Mouse (Mus musculus) lung, embryonic 15.5 days (tissue): ENCODE measurements around the gene Antxr1. TPM values are rescaled to one million over a fixed set of nuclear protein-coding genes. Genes with fewer than 3 reads are reported as not detected.
A peak's percentile ranks its signal among the peaks of the same experiment; 100 is the strongest.

Source experiments
- ATAC-seq: fragments of 200-750 bp; cut with Nextera tagmentation; 2 replicates; pipeline ENCODE4 v1.8.0; 2017; ENCODE audit warnings: moderate number of reproducible peaks, borderline replicate concordance; ENCODE audit not compliant: low FRiP score, low TSS enrichment; ENCODE audit errors: extremely low read depth
- H3K27ac ChIP-seq: fragments of 300-500 bp; sonication (generic); 2 replicates; pipeline ENCODE4 v1.5.1; 2015; ENCODE audit warnings: moderate library complexity, mild to moderate bottlenecking, inconsistent platforms
- H3K27me3 ChIP-seq: fragments of 300-500 bp; sonication (generic); 2 replicates; pipeline ENCODE4 v1.6.1; 2015; ENCODE audit warnings: inconsistent platforms
- H3K36me3 ChIP-seq: fragments of 300-500 bp; sonication (generic); 2 replicates; pipeline ENCODE4 v1.6.1; 2015; ENCODE audit warnings: inconsistent platforms
- H3K4me1 ChIP-seq: fragments of 300-500 bp; sonication (generic); 2 replicates; pipeline ENCODE4 v1.6.1; 2015; ENCODE audit warnings: inconsistent platforms
- H3K4me2 ChIP-seq: fragments of 300-500 bp; sonication (generic); 2 replicates; pipeline ENCODE4 v1.6.1; 2015; ENCODE audit warnings: inconsistent platforms, mild to moderate bottlenecking, moderate library complexity
- H3K4me3 ChIP-seq: fragments of 300-500 bp; sonication (generic); 2 replicates; pipeline ENCODE4 v1.5.1; 2015; ENCODE audit warnings: mild to moderate bottlenecking, inconsistent platforms
- H3K9ac ChIP-seq: fragments of 300-500 bp; sonication (generic); 2 replicates; pipeline ENCODE4 v1.6.1; 2015; ENCODE audit warnings: inconsistent platforms
- H3K9me3 ChIP-seq: fragments of 300-500 bp; sonication (generic); 2 replicates; pipeline ENCODE4 v1.6.1; 2016; ENCODE audit warnings: inconsistent platforms
- WGBS: fragments of 180-500 bp; shearing (Covaris S2); methylation state at CpG from one replicate; pipeline ENCODE4 v1.1.7; 2015; 5-methylcytosine and 5-hydroxymethylcytosine counted together
- polyA plus RNA-seq: library from polyadenylated mRNA; unstranded; fragments of >200 nt; fragmentation: Nextera tagmentation; extraction: Ambion mirVana; gene quantifications from 2 replicates; pipeline ENCODE4 v1.2.1, GENCODE M21; 2015

Gene Antxr1
- polyA plus RNA-seq, result 12.0 and 13.6 TPM in 2 replicates

DNA sequence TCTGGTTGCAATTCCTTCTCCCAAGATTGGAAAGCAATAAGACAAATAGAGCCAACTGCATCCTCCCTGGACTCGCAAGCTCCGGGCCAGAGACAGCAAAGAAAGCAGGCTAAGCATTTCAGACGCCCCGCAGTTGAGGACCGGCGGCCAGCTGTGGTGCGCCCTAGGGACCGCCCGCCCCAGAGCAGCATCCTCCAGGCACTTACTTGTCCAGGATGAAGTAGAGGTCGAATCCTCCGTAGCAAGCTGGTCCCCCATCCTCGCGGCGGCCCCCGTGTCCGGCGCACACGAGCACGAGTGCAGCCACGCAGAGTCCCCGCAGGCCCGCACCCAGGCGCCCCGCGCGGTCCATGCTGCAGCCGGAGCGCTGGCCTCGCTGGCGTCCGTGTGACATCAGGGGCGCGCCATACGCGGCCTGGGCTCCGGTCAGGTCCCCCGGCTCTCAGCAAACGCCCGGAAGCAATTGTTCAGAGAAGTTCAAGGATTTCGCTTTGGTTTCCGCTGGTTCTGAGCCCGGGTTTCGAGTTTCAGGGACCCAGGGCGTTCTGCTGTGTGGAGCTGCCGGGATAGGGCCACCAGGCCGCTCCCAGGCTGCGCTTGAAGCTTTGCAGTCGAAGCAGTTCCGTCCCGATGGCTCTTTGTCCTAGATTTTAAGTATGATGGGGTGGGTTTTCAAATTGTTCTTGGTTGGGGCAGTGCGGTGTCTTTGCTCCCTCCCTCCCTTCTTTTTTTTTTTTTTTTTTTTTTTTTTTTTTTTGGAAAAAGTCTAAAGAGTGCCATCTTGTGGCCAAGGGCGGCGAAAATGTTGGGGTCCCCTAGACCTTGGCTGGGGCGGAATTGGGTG is at the start of gene Antxr1:
Gene Antxr1, minus strand, starts transcription at position 731 of the 844 bp plus-strand sequence.
- H3K4me2 ChIP-seq, result peak within 1 kb of the TSS; percentile 70
- ATAC-seq, result peak; percentile 79
- H3K9me3 ChIP-seq, result no peaks in the 10 kb centered on the region
- under 1% methylated on average over 54 of the region's 54 CpGs for WGBS
- peak within 1 kb of the TSS; percentile 81 for H3K9ac ChIP-seq
- no peaks in the 10 kb centered on the region for H3K36me3 ChIP-seq
- H3K4me3 ChIP-seq, result peak within 1 kb of the TSS; percentile 73
- H3K27ac ChIP-seq, result peak within 1 kb of the TSS; percentile 97
- peaks cover 36% of the 10 kb centered on the region for H3K4me1 ChIP-seq
- H3K27me3 ChIP-seq, result no peaks in the 10 kb centered on the region

DNA sequence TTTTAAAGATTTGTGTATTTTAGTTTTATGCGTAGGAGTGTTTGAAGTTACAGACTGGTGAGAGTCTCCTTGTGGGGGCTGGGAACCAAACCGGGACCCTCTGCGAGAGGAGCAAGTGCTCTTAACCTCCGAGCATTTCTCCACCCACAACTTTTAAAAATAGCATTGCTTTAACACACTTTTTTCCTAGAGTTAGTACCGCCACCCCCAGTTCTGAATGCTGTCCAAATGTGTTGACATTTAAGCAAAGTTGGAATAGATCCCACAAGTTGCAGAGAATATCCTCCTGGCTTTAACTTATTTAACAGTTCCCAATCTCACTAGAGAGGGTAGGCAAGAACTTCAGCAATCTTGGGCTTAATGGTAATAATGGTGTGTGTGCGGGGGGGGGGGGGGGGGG is 49.1 kb upstream of the Antxr1 start:
- 20% methylated on average over 5 of the region's 6 CpGs for WGBS
- no peaks in the 10 kb centered on the region for H3K36me3 ChIP-seq
- no peak for ATAC-seq
- no peaks in the 10 kb centered on the region for H3K9me3 ChIP-seq
- H3K4me1 ChIP-seq, result peaks cover 11% of the 10 kb centered on the region
- no peak overlapping the region for H3K27ac ChIP-seq
- H3K4me3 ChIP-seq, result peak overlapping the region; percentile 3; the same call in 1 of the 2 replicates
- peaks cover 40% of the 10 kb centered on the region for H3K27me3 ChIP-seq
- no peak overlapping the region for H3K9ac ChIP-seq
- H3K4me2 ChIP-seq, result peak overlapping the region; percentile 49

DNA sequence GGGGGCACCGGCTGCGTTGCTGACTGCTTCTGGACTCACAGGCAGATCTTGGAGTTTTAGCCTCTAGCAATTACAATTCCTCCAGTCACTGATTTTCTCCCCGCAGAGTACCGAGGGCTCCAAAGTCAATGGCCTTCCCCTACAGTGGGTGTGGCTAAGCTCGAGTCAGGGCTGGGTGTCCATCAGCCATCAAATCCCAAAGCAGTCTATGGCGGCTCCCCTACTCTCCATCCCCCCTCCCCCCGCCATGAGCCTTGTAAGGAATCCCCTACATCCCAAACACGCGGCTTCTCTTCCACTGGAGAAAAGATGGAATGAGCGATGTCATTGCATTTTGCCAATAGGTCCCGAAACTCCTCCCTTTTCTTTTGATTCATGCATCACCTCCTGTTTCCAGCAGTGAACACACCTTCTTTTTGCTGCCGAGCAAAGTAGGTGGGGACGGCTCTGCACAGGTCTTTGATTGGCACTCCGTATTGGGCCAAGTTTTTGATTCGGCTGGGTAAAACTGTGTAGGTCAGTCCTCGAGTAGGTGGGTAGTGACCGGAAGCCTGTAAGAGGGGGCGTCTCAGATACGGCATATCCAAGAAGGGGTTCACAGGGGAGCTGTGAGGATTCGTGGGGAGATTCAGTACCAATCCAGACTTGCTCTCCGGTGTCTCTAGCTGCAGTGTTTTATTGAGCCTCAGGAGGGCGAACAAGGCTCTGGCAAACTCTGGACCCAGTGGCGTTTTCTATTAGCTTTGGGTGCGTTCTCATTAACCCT is 48.5 kb upstream of the Antxr1 start:
- peaks cover 5% of the 10 kb centered on the region for H3K4me1 ChIP-seq
- no peak for ATAC-seq
- no peaks in the 10 kb centered on the region for H3K9me3 ChIP-seq
- peak overlapping the region; percentile 49 for H3K4me2 ChIP-seq
- WGBS, result 8% methylated on average over 24 of the region's 24 CpGs
- H3K4me3 ChIP-seq, result peak overlapping the region; percentile 3; the same call in 1 of the 2 replicates
- peaks cover 44% of the 10 kb centered on the region for H3K27me3 ChIP-seq
- H3K9ac ChIP-seq, result no peak overlapping the region
- no peak overlapping the region for H3K27ac ChIP-seq
- H3K36me3 ChIP-seq, result no peaks in the 10 kb centered on the region

DNA sequence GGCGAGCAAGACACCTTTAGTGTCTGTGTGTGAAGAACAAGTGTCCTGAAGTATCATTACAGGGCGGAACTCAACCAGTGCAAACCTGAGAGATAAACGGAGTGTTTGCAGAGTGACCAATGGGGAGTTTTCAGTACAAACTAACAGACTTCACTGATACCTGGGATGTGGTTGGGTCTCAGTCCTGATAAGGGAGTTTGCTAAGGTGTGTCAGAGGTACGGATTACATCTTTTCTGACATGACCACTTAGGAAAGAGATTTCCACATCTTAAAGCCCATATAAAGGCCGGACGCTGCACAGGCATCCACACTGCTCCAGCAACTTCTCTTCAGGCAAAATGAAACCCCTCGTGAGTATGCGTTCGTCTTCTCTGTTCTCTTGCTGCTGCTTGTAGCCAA is 37.4 kb upstream of the Antxr1 start, which contains the start of gene Gkn2:
Gene Gkn2, plus strand, starts transcription at position 301 of the 400 bp plus-strand sequence.
- no peak within 1 kb of the TSS for H3K4me3 ChIP-seq
- no peak within 1 kb of the TSS for H3K4me2 ChIP-seq
- WGBS, result 61% methylated on average over 9 of the region's 9 CpGs
- H3K36me3 ChIP-seq, result no peaks in the 10 kb centered on the region
- H3K9ac ChIP-seq, result no peak within 1 kb of the TSS
- H3K9me3 ChIP-seq, result no peaks in the 10 kb centered on the region
- no peak within 1 kb of the TSS for H3K27ac ChIP-seq
- peaks cover 28% of the 10 kb centered on the region; the same call in 1 of the 2 replicates for H3K27me3 ChIP-seq
- H3K4me1 ChIP-seq, result no peaks in the 10 kb centered on the region
- ATAC-seq, result no peak

DNA sequence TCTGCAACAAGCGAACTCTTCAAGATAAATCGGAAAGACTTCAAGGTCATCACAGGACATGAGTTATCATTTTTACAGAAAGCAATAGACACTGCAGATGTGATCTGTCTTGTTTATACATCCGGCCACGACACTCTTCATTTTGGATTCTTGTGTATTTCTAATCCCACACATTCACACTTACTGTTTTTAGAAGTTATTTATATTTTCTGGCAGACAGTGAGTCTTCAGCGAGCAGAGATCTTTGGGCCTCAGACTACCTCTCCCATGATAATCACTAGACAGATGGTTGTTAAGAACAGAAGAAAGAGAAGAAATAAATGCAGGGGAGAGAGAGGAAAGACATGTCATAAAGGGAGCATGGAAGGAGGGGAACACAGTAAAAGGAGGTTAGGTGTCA is 33.6 kb upstream of the Antxr1 start:
- no peak for ATAC-seq
- Histone ChIP-seq H3K27ac (no peak overlapping the region), H3K27me3 (peaks cover 25% of the 10 kb centered on the region; the same call in 1 of the 2 replicates), H3K9ac (no peak overlapping the region), H3K4me2 (no peak overlapping the region), H3K36me3 (no peaks in the 10 kb centered on the region), H3K9me3 (no peaks in the 10 kb centered on the region), H3K4me1 (no peaks in the 10 kb centered on the region), H3K4me3 (no peak overlapping the region)
- 64% methylated on average over 5 of the region's 5 CpGs for WGBS

DNA sequence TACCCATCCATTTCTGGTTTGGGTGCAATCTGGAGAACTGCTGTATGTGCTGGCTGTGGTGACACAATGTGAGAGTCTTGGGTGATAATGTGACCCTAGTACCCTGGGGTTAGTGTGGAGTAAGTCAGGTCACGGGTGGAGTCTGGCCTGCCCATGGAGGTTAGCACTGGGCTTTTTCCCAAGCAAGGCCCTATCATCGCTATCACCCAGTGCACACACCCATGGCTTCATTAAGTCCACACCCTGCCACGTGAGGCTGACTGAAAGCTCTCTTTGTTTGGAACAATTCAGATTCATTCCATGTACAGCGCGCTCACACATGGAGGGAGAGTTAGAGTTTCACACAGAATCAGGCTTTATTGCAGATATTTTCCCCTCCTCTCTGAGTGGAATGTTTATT is 18.8 kb upstream of the Antxr1 start:
- Histone ChIP-seq H3K27ac (no peak overlapping the region), H3K9ac (no peak overlapping the region), H3K27me3 (0 out of 2 replicates have a peak, but pooled peaks cover 5% of the 10 kb centered on the region), H3K4me2 (no peak overlapping the region), H3K4me1 (no peaks in the 10 kb centered on the region), H3K36me3 (no peaks in the 10 kb centered on the region), H3K9me3 (no peaks in the 10 kb centered on the region), H3K4me3 (no peak overlapping the region)
- 71% methylated on average over 5 of the region's 5 CpGs for WGBS
- ATAC-seq, result no peak

DNA sequence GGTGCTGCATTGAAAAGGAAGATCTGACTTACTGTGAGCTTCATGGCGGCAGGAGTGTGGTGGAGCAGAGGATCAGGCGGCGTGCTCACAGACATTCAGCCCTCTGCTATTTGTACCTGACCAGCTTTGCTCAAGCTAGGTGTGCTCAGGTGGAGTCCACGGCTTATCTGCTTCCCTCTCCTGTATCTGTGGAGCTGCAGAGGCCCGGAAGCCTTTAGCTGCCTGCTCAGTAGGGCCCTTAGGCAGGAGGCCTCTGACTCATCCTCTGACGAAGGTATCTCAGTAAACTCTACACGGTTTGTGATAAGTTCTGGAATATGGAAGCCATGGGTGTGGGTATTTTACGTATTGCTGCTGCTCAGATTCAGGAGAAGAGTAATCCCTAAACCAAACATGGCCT is 15.2 kb upstream of the Antxr1 start, which contains the start of gene Gkn1:
Gene Gkn1, minus strand, starts transcription at position 114 of the 400 bp plus-strand sequence.
- WGBS, result 81% methylated on average over 8 of the region's 8 CpGs
- no peak within 1 kb of the TSS for H3K27ac ChIP-seq
- no peak for ATAC-seq

DNA sequence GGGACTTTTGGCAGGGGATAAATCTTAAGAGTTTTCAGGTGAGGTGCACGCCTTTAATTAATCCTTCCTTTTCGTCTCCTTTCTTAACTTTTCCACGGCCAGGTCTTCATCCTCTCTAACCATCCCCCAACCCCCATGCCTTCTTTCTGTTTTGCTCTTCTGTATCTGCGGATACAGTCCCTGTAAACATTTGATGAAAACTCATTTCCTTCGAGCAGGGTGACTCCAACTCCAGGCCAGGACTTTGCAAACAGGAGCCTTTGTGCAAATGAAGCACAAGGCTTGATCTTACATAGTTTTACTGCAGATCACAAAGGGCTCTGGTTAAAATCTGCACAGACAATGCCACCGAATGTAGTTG is 294 bp upstream of the Antxr1 start:
- peak overlapping the region; percentile 70 for H3K4me2 ChIP-seq
- 27% methylated on average over 6 of the region's 6 CpGs for WGBS
- ATAC-seq, result peak; percentile 20; the same call in 1 of the 2 replicates

More for the DNA sequence above, 15.2 kb upstream of the Antxr1 start, which contains the start of gene Gkn1:
- H3K4me1 ChIP-seq, result no peaks in the 10 kb centered on the region
- H3K27me3 ChIP-seq, result no peaks in the 10 kb centered on the region
- no peak within 1 kb of the TSS for H3K4me3 ChIP-seq
- no peaks in the 10 kb centered on the region for H3K36me3 ChIP-seq
- H3K9ac ChIP-seq, result no peak within 1 kb of the TSS
- H3K9me3 ChIP-seq, result no peaks in the 10 kb centered on the region
- H3K4me2 ChIP-seq, result no peak within 1 kb of the TSS

DNA sequence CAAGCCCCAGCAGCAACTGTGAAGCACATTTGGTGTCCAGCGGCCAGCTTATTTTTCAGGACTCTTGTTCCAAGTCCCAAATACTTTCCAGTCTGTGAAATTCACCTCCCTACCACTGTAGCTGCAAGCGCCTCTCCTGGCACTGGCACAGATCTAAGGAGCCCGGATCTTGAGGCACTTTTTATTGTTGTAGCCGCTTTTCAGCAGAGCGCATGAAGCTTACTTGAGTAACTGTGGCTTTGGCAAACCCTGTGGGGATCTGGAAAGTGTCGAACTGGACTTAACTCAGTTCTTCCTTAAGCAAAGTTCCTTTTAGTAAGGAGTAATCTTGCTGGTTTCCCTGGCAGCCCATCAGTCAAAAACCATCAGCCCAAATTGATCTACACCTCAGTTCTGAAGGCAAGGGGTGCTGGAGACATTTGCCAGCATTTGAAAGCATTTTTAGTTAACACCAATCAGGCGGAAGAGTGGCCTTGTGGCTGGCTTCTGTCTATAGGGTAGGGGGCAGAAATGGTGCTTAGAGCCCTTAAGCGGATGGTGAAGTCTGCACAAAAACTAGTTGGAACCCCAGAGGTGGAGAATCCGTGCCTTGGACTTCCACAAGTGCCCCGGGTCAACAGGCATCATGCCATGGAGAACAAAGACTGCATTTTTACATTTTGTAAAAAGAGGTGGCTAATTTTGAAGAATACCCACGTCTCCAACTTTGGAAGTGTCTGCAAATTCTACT is 1.1 kb downstream of the Antxr1 start:
- H3K4me3 ChIP-seq, result peak overlapping the region; percentile 73
- peak overlapping the region; percentile 70 for H3K4me2 ChIP-seq
- H3K27me3 ChIP-seq, result no peaks in the 10 kb centered on the region
- no peaks in the 10 kb centered on the region for H3K36me3 ChIP-seq
- no peaks in the 10 kb centered on the region for H3K9me3 ChIP-seq
- H3K27ac ChIP-seq, result peak overlapping the region; percentile 97
- peaks cover 36% of the 10 kb centered on the region for H3K4me1 ChIP-seq
- H3K9ac ChIP-seq, result peak overlapping the region; percentile 81
- no peak for ATAC-seq
- WGBS, result 5% methylated on average over 11 of the region's 11 CpGs

More for the DNA sequence above, 294 bp upstream of the Antxr1 start:
- H3K4me1 ChIP-seq, result peaks cover 30% of the 10 kb centered on the region
- H3K27ac ChIP-seq, result peak overlapping the region; percentile 97
- H3K36me3 ChIP-seq, result no peaks in the 10 kb centered on the region
- H3K4me3 ChIP-seq, result peak overlapping the region; percentile 73
- no peaks in the 10 kb centered on the region for H3K9me3 ChIP-seq
- no peaks in the 10 kb centered on the region for H3K27me3 ChIP-seq
- no peak overlapping the region for H3K9ac ChIP-seq

DNA sequence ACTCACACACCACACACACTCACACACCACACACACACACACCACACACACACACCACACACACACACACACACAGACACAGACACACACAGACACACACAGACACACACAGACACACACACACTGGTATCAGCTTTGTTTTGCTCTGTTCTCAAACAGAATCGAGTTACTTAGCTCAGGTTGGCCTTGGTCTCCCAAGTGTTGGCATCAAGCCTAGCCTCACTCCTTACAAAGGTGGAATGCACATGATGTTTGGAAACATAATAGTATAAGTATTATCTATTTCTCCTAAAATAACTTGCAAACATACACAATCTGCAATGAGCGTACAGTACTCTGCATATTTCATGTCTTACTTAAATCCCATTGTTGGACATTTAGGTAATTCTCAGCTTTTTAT is 3.2 kb downstream of the Antxr1 start:
- Histone ChIP-seq H3K4me3 (peak overlapping the region; percentile 73), H3K4me1 (peaks cover 52% of the 10 kb centered on the region)

More for the DNA sequence above, 3.2 kb downstream of the Antxr1 start:
- 23% methylated on average over 2 of the region's 2 CpGs for WGBS
- H3K27me3 ChIP-seq, result no peaks in the 10 kb centered on the region
- H3K4me2 ChIP-seq, result peak overlapping the region; percentile 70
- no peak overlapping the region for H3K27ac ChIP-seq
- H3K36me3 ChIP-seq, result no peaks in the 10 kb centered on the region
- H3K9ac ChIP-seq, result no peak overlapping the region
- no peak for ATAC-seq
- no peaks in the 10 kb centered on the region for H3K9me3 ChIP-seq
